Mouse (Mus musculus) spleen, adult 2 months (tissue): ENCODE results near the gene Ndufa10. TPM values are rescaled to one million over a fixed set of nuclear protein-coding genes. Genes with fewer than 3 reads are reported as not detected.

Experiments
- DNase-seq, 2 experiments: peaks; one replicate each; pipeline versions ENCODE4 v3.0.0 to v3.0.0-alpha.2; 2012 to 2021; ENCODE audit warnings: low spot score in 2 of 2, low read depth in 1 of 2
- H3K27ac ChIP-seq: fragments of 200-500 bp; 2 replicates; pipeline ENCODE4 v1.5.1; 2012; ENCODE audit warnings: low read length, inconsistent platforms; ENCODE audit not compliant: insufficient read depth
- H3K27me3 ChIP-seq: fragments of 200-500 bp; 2 replicates; pipeline ENCODE4 v1.6.1; 2012; ENCODE audit warnings: mild to moderate bottlenecking, moderate library complexity, low read length, inconsistent platforms; ENCODE audit not compliant: control insufficient read depth, insufficient read depth
- H3K36me3 ChIP-seq: fragments of 200-500 bp; 2 replicates; pipeline ENCODE4 v1.6.1; 2012; ENCODE audit warnings: mild to moderate bottlenecking, low read length, inconsistent platforms; ENCODE audit not compliant: control insufficient read depth, insufficient read depth
- H3K4me1 ChIP-seq: fragments of 200-500 bp; 2 replicates; pipeline ENCODE4 v1.6.1; 2011; ENCODE audit warnings: inconsistent platforms; ENCODE audit not compliant: control insufficient read depth, insufficient read depth, insufficient read length
- H3K4me3 ChIP-seq: fragments of 200-500 bp; 2 replicates; pipeline ENCODE4 v1.5.1; 2011; ENCODE audit warnings: mild to moderate bottlenecking, inconsistent platforms; ENCODE audit not compliant: insufficient read depth, insufficient read length; ENCODE audit errors: extremely low read depth
- CTCF ChIP-seq: fragments of 200-500 bp; IDR thresholded peaks from 2 replicates; pipeline ENCODE4 v1.5.1; 2011; ENCODE audit warnings: mild to moderate bottlenecking, inconsistent platforms; ENCODE audit not compliant: insufficient read depth, insufficient read length, insufficient replicate concordance; ENCODE audit errors: extremely low read depth
- POLR2A ChIP-seq: fragments of 200-500 bp; IDR thresholded peaks from 2 replicates; pipeline ENCODE4 v1.6.1; 2011; ENCODE audit warnings: low read depth, low read length, inconsistent platforms
- WGBS: fragments of 180-500 bp; shearing (Covaris S2); methylation state at CpG from one replicate; pipeline ENCODE4 v1.1.7; 2018; 5-methylcytosine and 5-hydroxymethylcytosine counted together
- polyA plus RNA-seq: library from polyadenylated mRNA; depleted of rRNA; stranded (reverse); fragments of >200 nt; gene quantifications from 2 replicates; pipeline ENCODE4 v1.2.3, GENCODE M21; 2012

Gene Ndufa10
- polyA plus RNA-seq, 1 experiment, result 35.8 TPM

GRCm38 (mm10) chr1:92485013-92485412 is 11.4 kb upstream of the Ndufa10 start, which contains the start of gene Olfr1416:
Olfr1416 (minus strand) TSS chr1:92485113.
- Histone ChIP-seq H3K4me1 (no peaks in the 10 kb centered on the region), H3K4me3 (no peak within 1 kb of the TSS), H3K27ac (no peak within 1 kb of the TSS), H3K27me3 (no peaks in the 10 kb centered on the region; the same call in 1 of the 2 replicates), H3K36me3 (no peaks in the 10 kb centered on the region)
- no peak for DNase-seq
- TF ChIP-seq CTCF (no peak), POLR2A (no peak)

- H3K4me3 ChIP-seq, result peak overlapping the region; percentile 94
- WGBS, result 3% methylated on average over 10 of the region's 10 CpGs
- peaks cover 10% of the 10 kb centered on the region; the same call in 1 of the 2 replicates for H3K4me1 ChIP-seq
- H3K36me3 ChIP-seq, result peaks cover 8% of the 10 kb centered on the region; the same call in 1 of the 2 replicates
- TF ChIP-seq CTCF, result no peak
- no peak for TF ChIP-seq POLR2A
- no peaks in the 10 kb centered on the region for H3K27me3 ChIP-seq
- peak in 1 of 2 experiments; percentile 18 for DNase-seq
- peak overlapping the region; percentile 79 for H3K27ac ChIP-seq
Observed at GRCm38 (mm10) chr1:92474066-92474578, 462 bp upstream of the Ndufa10 start.

GRCm38 (mm10) chr1:92468891-92469290 is 4.8 kb downstream of the Ndufa10 start:
- DNase-seq, result peak in 1 of 2 experiments; percentile 29
- Histone ChIP-seq H3K27ac (peak overlapping the region; percentile 49), H3K27me3 (no peaks in the 10 kb centered on the region), H3K4me1 (peaks cover 8% of the 10 kb centered on the region; the same call in 1 of the 2 replicates), H3K36me3 (peaks cover 27% of the 10 kb centered on the region), H3K4me3 (no peak overlapping the region)
- 15% methylated on average over 4 of the region's 4 CpGs for WGBS
- TF ChIP-seq CTCF (no peak), POLR2A (no peak)

- TF ChIP-seq POLR2A (no peak), CTCF (no peak)
- Histone ChIP-seq H3K27me3 (no peaks in the 10 kb centered on the region), H3K36me3 (peaks cover 42% of the 10 kb centered on the region), H3K4me3 (no peak overlapping the region), H3K27ac (no peak overlapping the region), H3K4me1 (no peaks in the 10 kb centered on the region)
- 97% methylated on average over 6 of the region's 6 CpGs for WGBS
- no peak for DNase-seq
Observed at GRCm38 (mm10) chr1:92458416-92458815, 15.2 kb downstream of the Ndufa10 start.

- no peaks in the 10 kb centered on the region for H3K4me1 ChIP-seq
- TF ChIP-seq CTCF (no peak), POLR2A (no peak)
- no peaks in the 10 kb centered on the region for H3K27me3 ChIP-seq
- H3K36me3 ChIP-seq, result peaks cover 38% of the 10 kb centered on the region
- no peak overlapping the region for H3K27ac ChIP-seq
- DNase-seq, result no peak
- H3K4me3 ChIP-seq, result no peak overlapping the region
Observed at GRCm38 (mm10) chr1:92457758-92458157, 15.9 kb downstream of the Ndufa10 start.

- H3K27me3 ChIP-seq, result no peaks in the 10 kb centered on the region
- peaks cover 36% of the 10 kb centered on the region for H3K36me3 ChIP-seq
- WGBS, result 79% methylated on average over 8 of the region's 8 CpGs
- no peaks in the 10 kb centered on the region for H3K4me1 ChIP-seq
- H3K4me3 ChIP-seq, result no peak overlapping the region
- no peak overlapping the region for H3K27ac ChIP-seq
- no peak for DNase-seq
- TF ChIP-seq POLR2A, result no peak
- TF ChIP-seq CTCF, result no peak
Observed at GRCm38 (mm10) chr1:92453751-92454445, 19.8 kb downstream of the Ndufa10 start.

GRCm38 (mm10) chr1:92448293-92448692 is 25.4 kb downstream of the Ndufa10 start:
- H3K4me3 ChIP-seq, result no peak overlapping the region
- H3K36me3 ChIP-seq, result peaks cover 35% of the 10 kb centered on the region
- DNase-seq, result no peak
- H3K27ac ChIP-seq, result no peak overlapping the region
- 92% methylated on average over 3 of the region's 3 CpGs for WGBS
- H3K4me1 ChIP-seq, result no peaks in the 10 kb centered on the region
- H3K27me3 ChIP-seq, result no peaks in the 10 kb centered on the region
- TF ChIP-seq POLR2A (no peak), CTCF (no peak)
